Mouse (Mus musculus): ENCODE results near the gene Crocc2. TPM values are rescaled to one million over a fixed set of nuclear protein-coding genes. Genes with fewer than 3 reads are reported as not detected.

Crocc2 gene
- polyA plus RNA-seq, 1 experiment from 2014 or later = 0.26 TPM

DNA sequence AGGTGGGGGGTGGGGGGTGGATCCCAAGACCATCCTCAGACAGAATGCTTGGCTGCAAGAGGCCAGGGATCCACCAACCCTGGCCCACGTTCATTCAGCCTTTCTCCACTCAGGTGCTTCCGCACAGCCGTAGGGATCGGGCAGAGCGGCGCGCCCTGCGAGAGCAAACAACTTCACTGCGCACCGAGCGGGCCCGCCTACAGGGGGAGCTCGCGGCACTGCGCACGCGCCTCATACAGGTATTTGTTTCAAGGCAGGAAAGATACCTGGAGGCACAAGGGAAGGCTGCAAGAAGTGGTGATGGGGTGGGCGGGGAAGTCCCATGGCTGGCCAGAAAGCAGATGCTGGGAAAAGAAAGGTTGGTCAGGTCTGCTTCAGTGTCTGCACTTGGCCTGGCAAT, 55.4 kb downstream of the Crocc2 start:
- no peak overlapping the region for H3K27ac ChIP-seq
- no peak overlapping the region for H3K4me3 ChIP-seq
- 0 out of 2 replicates have a peak overlapping the region, but pooled peaks have one; percentile 8 for H3K4me2 ChIP-seq
- H3K27me3 ChIP-seq = peaks cover 19% of the 10 kb centered on the region
- no peak overlapping the region for H3K9ac ChIP-seq
- H3K9me3 ChIP-seq (replicated peaks) = no peaks in the 10 kb centered on the region
- H3K36me3 ChIP-seq = no peaks in the 10 kb centered on the region
- H3K4me1 ChIP-seq (replicated peaks) = peaks cover 17% of the 10 kb centered on the region
- ATAC-seq (replicated peaks; ENCODE audit: insufficient number of reproducible peaks, insufficient read depth, low FRiP score, low read depth) = no peak
- WGBS = 15% methylated on average over 18 of the region's 18 CpGs

DNA sequence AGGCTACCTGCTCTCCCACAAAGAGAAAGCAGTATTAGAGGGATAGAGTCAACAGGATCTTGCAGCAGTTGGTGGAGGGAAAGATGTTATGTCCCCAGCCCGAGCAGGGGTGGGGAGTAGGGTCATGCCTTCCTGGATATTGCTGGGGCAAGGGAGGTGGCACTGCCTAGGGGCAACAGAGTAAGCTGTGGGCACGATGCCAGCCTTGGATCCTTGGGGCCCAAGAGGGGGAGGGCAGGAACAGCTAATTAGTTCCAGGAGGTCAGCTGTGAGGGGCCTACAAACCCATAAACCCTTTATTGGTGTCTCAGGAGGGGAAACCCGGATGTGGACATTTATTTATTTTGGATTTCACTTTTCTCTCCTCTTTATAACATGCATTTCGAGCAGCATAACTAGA, 56.7 kb downstream of the Crocc2 start:
- Histone ChIP-seq H3K9me3 (replicated peaks) (no peaks in the 10 kb centered on the region), H3K9ac (no peak overlapping the region), H3K4me2 (no peak overlapping the region), H3K27me3 (peaks cover 19% of the 10 kb centered on the region), H3K4me1 (replicated peaks) (peaks cover 20% of the 10 kb centered on the region), H3K27ac (no peak overlapping the region), H3K36me3 (no peaks in the 10 kb centered on the region), H3K4me3 (no peak overlapping the region)
- ATAC-seq (replicated peaks; ENCODE audit: insufficient number of reproducible peaks, insufficient read depth, low FRiP score, low read depth) = no peak
- WGBS = 43% methylated on average over 4 of the region's 4 CpGs

DNA sequence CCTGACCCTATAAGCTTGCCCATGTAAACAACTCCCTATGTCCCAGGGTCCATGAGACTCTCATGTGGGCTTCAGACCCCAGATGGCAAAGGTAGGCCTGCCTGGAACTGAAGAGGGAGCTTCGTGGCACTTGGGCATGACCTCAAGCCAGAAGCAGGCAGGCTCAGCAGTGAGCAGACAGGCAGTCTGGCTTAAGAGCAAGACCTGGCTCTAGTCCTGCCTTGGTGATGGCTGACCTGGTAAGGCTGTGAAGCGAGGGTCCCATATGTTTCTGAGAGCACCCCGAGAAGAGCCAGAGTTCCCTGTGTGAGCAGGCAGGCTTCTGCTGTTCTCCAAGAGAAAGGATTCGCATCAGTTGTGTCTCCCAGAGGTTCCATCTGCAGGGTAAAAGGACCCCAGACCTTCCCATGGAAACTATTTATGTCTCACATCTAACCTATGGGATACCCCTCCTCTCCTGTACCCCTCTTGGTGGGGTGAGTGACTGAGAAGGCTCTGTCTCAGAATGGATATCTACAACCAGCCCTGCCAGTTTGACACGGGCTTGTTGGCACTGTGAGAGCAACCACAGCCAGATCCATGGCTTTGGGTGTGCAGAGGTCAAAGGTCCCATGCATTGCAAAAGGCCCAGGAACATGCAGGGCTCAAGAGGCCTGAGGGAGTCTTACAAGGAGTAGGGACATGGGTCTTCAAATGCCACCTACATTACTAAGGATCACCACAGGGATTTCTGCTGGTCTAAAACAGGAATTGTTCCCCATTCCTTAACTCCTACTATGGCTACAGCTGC, 57.4 kb downstream of the Crocc2 start:
- Histone ChIP-seq H3K27ac (no peak overlapping the region), H3K4me1 (replicated peaks) (peaks cover 20% of the 10 kb centered on the region), H3K9me3 (replicated peaks) (no peaks in the 10 kb centered on the region), H3K36me3 (no peaks in the 10 kb centered on the region), H3K4me2 (no peak overlapping the region), H3K4me3 (no peak overlapping the region), H3K9ac (no peak overlapping the region), H3K27me3 (peaks cover 19% of the 10 kb centered on the region)
- ATAC-seq (replicated peaks; ENCODE audit: insufficient number of reproducible peaks, insufficient read depth, low FRiP score, low read depth) = no peak
- 76% methylated on average over 5 of the region's 5 CpGs for WGBS

DNA sequence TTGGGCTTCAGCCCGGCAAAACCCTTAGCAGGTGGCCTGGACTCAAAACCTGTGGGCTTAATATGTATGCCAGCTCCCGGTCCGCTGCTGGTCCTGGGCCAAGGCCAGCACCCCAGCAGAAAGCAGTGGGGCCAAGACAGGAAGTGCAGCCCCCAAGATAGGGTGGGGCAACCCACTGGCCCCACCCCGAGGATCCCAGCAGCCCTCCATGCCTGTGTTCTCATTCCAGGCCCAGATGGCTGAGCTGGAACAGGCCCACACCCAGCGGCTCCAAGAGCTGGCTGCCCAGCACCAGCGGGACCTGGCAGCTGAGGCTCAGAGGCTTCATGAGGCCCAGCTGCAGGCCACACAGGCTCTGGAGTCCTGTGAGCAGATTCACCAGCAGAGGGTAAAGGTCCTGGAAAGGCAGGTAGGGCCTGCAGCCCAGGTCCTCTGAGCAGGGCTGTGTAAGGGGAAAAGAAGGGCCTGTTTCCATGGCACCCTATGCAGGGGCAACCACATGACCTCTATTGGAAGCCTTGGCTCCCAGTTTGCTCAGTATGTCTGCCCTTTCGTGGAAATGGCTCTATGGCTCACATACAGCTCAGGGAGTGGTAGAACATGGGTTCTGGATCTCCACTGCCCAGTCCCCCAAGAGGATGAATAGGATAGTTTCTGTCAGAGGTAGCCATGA, 58.9 kb downstream of the Crocc2 start:
- H3K9ac ChIP-seq = no peak overlapping the region
- peak; percentile 27; the same call in 1 of the 2 replicates for ATAC-seq (replicated peaks; ENCODE audit: insufficient number of reproducible peaks, insufficient read depth, low FRiP score, low read depth)
- H3K9me3 ChIP-seq (replicated peaks) = no peaks in the 10 kb centered on the region
- H3K27ac ChIP-seq = no peak overlapping the region
- H3K27me3 ChIP-seq = peaks cover 19% of the 10 kb centered on the region
- WGBS = 78% methylated on average over 7 of the region's 7 CpGs
- H3K4me1 ChIP-seq (replicated peaks) = peaks cover 20% of the 10 kb centered on the region
- H3K4me2 ChIP-seq = no peak overlapping the region
- no peaks in the 10 kb centered on the region for H3K36me3 ChIP-seq
- no peak overlapping the region for H3K4me3 ChIP-seq

DNA sequence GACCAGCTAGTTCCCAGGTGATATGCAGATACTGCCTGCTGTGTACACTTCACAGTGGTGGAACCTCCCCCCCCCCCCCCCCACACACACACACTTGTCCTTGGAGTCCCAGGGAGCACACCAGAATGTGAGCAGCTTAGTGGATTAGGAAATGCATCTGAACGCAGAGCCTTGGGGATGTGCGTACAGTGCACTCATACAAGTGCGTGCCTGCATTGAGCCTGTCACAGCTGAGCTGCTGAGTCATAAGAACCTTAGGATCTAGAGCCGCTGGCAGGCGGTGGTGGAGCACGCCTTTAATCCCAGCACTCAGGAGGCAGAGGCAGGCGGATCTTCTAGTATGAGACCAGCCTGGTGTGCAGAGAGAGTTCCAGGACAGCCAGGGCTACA, 59.4 kb downstream of the Crocc2 start:
- H3K27ac ChIP-seq = no peak overlapping the region
- 89% methylated on average over 7 of the region's 7 CpGs for WGBS
- H3K36me3 ChIP-seq = no peaks in the 10 kb centered on the region
- H3K9me3 ChIP-seq (replicated peaks) = no peaks in the 10 kb centered on the region
- no peak overlapping the region for H3K9ac ChIP-seq
- peaks cover 20% of the 10 kb centered on the region for H3K4me1 ChIP-seq (replicated peaks)
- peaks cover 16% of the 10 kb centered on the region for H3K27me3 ChIP-seq
- no peak overlapping the region for H3K4me3 ChIP-seq
- ATAC-seq (replicated peaks; ENCODE audit: insufficient number of reproducible peaks, insufficient read depth, low FRiP score, low read depth) = no peak
- H3K4me2 ChIP-seq = no peak overlapping the region

DNA sequence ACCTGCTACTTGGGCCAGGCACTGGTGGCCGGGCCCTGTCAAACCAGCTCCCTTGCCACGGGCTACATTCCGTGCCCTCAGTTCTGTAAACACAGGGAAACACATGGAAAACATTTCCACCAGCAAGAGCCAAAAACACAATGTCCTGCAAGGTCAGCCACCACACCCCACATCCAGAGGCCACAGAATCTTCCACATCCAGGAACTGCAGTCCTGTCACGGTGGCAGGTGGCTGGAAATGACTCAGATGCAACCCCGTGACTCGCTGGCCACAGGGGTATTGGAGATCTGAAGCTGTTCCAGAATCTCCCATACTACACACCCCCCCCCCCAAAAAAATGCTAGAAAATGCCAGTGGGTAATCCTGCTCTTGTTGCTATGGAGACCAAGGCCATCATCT, 60.7 kb downstream of the Crocc2 start:
- Histone ChIP-seq H3K9me3 (replicated peaks) (no peaks in the 10 kb centered on the region), H3K27me3 (peaks cover 3% of the 10 kb centered on the region; the same call in 1 of the 2 replicates), H3K9ac (no peak overlapping the region), H3K36me3 (no peaks in the 10 kb centered on the region), H3K4me3 (no peak overlapping the region), H3K4me1 (replicated peaks) (peaks cover 15% of the 10 kb centered on the region; the same call in 1 of the 2 replicates), H3K4me2 (no peak overlapping the region), H3K27ac (no peak overlapping the region)
- no peak for ATAC-seq (replicated peaks; ENCODE audit: insufficient number of reproducible peaks, insufficient read depth, low FRiP score, low read depth)
- 69% methylated on average over 6 of the region's 6 CpGs for WGBS

DNA sequence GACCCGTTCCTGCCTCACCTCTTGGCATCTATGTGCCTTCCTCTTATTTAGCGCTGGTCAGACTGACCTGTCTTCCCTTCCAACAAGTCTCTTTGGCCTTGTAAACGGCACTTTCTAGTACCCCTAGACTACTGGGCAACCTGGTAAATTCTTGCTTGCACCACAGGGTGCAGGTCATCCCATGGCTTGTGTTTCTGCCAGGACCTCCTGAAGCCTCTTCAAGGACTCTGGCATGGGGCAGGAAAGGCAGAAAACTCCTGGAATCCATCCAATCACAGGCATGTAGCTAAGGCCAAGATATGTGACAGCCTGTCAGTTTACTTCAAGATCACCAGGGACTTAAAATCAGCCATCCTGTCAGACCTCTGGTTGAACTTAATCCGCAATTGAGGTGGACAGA, 61.1 kb downstream of the Crocc2 start:
- WGBS = 69% methylated on average over 4 of the region's 4 CpGs
- Histone ChIP-seq H3K36me3 (no peaks in the 10 kb centered on the region), H3K4me3 (no peak overlapping the region), H3K27ac (no peak overlapping the region), H3K9me3 (replicated peaks) (no peaks in the 10 kb centered on the region), H3K27me3 (peaks cover 4% of the 10 kb centered on the region), H3K4me1 (replicated peaks) (peaks cover 15% of the 10 kb centered on the region; the same call in 1 of the 2 replicates), H3K9ac (no peak overlapping the region), H3K4me2 (no peak overlapping the region)
- no peak for ATAC-seq (replicated peaks; ENCODE audit: insufficient number of reproducible peaks, insufficient read depth, low FRiP score, low read depth)

DNA sequence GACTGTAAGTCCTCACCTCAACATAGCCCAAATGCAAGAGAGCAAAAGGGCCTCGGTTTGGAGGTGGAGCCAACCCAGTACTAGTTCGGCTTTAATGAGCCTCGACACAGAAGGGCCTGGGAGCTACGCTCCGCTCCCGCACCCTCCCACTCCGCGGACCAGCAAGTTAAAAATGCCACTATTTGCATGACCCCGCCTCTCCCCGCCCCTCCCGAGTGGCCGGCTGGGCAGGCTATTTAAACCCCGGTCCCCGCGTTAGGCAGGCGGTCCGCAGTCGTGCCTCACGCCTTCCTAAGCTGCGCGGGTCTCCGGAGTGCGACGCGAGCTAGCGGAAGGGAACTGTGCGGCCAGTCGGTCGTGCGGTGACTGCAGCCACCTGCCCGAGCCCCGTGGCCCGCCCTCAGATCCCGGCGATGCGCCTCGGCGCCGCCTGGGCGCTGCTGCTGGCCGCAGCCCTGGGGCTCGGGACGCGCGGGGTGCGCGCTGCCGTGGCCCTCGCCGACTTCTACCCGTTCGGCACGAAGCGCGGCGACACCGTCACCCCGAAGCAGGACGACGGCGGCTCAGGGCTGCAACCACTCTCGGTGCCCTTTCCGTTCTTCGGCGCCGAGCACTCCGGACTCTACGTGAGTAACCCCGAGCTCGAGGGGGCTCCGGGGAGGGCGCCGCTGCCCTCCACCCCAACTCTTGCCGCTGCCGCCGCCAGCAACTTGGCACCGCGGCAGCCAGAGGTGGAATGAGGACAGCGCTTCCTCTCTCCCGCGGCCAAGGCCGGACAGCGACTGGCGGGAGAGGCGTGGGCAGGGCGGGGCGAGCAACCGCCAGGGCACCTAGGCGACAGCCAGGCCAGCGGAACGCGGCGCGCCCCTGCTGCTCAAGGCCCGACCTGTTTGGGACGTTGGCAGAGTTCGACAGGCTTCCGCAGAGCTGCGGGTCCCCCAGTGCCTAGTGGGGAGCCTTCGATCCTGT, 67.3 kb downstream of the Crocc2 start, which contains the start of gene Sned1:
TSS of gene Sned1 (plus strand) at position 266 of the 969 bp plus-strand sequence.
- Histone ChIP-seq H3K4me3 (peak within 1 kb of the TSS; percentile 60), H3K36me3 (no peaks in the 10 kb centered on the region), H3K4me1 (replicated peaks) (peaks cover 13% of the 10 kb centered on the region), H3K9me3 (replicated peaks) (no peaks in the 10 kb centered on the region), H3K9ac (peak within 1 kb of the TSS; percentile 53), H3K27me3 (peaks cover 29% of the 10 kb centered on the region), H3K4me2 (peak within 1 kb of the TSS; percentile 96), H3K27ac (0 out of 2 replicates have a peak within 1 kb of the TSS, but pooled peaks have one; percentile 35)
- peak; percentile 87 for ATAC-seq (replicated peaks; ENCODE audit: insufficient number of reproducible peaks, insufficient read depth, low FRiP score, low read depth)
- under 1% methylated on average over 90 of the region's 100 CpGs for WGBS

DNA sequence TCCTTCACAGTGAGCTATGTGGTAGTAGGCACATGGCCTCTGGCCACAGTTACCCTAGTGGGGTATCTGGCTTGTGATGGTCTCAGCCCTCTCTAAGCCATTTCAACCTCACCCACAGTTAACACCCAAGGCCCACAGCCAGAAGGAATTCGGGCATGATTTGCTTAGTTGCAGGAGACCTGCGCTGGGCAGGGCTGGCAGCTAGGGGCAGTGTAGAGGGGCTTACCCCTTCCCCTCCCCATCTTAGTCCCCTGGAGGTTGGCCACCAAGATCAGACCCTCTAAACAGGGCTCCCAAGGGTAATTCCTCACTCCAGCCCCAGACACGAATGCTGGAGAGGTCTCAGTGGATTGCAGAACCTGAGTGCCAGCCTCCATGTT, 68.0 kb downstream of the Crocc2 start:
- WGBS = 9% methylated on average over 3 of the region's 3 CpGs
- H3K27ac ChIP-seq = no peak overlapping the region
- peaks cover 29% of the 10 kb centered on the region for H3K27me3 ChIP-seq

DNA sequence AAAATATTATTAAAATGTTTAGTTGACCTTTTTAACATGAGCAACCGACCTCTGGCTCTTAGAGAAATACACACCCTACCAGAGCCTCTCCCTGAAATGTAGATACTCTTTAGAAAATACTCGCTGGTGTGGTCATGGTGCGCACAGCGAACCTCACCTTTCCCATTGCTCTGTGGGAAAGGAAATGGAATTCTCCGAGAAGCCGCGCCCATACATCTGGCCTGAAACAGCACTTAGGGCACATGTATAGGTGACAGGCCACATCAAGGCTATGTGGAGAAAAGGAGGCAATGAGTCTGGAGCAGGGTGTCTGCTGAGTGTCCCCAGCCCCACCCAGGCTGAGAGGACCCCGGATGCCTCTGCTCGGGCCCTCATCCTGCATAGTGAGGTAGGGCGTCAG, 69.2 kb downstream of the Crocc2 start:
- H3K9me3 ChIP-seq (replicated peaks) = no peaks in the 10 kb centered on the region
- H3K27me3 ChIP-seq = peaks cover 29% of the 10 kb centered on the region
- H3K4me2 ChIP-seq = no peak overlapping the region
- no peak overlapping the region for H3K27ac ChIP-seq
- H3K36me3 ChIP-seq = no peaks in the 10 kb centered on the region
- H3K4me3 ChIP-seq = no peak overlapping the region
- 86% methylated on average over 10 of the region's 10 CpGs for WGBS
- peaks cover 13% of the 10 kb centered on the region for H3K4me1 ChIP-seq (replicated peaks)
- no peak for ATAC-seq (replicated peaks; ENCODE audit: insufficient number of reproducible peaks, insufficient read depth, low FRiP score, low read depth)
- no peak overlapping the region for H3K9ac ChIP-seq

More for the DNA sequence above, 68.0 kb downstream of the Crocc2 start:
- H3K9me3 ChIP-seq (replicated peaks) = no peaks in the 10 kb centered on the region
- peak overlapping the region; percentile 96 for H3K4me2 ChIP-seq
- peak overlapping the region; percentile 60 for H3K4me3 ChIP-seq
- H3K36me3 ChIP-seq = no peaks in the 10 kb centered on the region
- H3K9ac ChIP-seq = peak overlapping the region; percentile 53
- no peak for ATAC-seq (replicated peaks; ENCODE audit: insufficient number of reproducible peaks, insufficient read depth, low FRiP score, low read depth)
- peaks cover 13% of the 10 kb centered on the region for H3K4me1 ChIP-seq (replicated peaks)

DNA sequence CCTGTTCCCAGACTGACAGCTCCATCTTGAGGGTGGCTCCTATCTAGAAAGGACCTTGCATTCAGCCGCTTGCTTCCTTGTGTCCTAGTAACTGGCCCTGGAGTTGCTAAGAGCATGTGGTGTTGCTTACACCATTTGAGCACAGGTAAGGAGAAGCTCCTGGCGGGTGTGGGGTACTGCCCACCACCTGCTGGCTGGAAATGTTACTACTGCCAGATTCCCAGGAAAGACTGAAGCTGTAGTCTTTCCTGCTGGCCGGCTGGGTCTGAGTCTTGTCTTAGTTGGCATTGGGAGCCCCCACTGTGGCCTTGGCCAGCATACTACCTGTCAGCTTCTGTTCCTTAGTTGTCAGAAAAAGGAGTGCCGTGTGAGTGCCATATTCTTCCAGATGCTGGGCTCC, 69.7 kb downstream of the Crocc2 start:
- Histone ChIP-seq H3K4me3 (no peak overlapping the region), H3K27me3 (peaks cover 29% of the 10 kb centered on the region), H3K36me3 (no peaks in the 10 kb centered on the region), H3K9me3 (replicated peaks) (no peaks in the 10 kb centered on the region), H3K9ac (no peak overlapping the region), H3K4me1 (replicated peaks) (peaks cover 13% of the 10 kb centered on the region), H3K4me2 (no peak overlapping the region), H3K27ac (no peak overlapping the region)
- ATAC-seq (replicated peaks; ENCODE audit: insufficient number of reproducible peaks, insufficient read depth, low FRiP score, low read depth) = no peak
- WGBS = 42% methylated on average over 4 of the region's 4 CpGs
